Mouse (Mus musculus) ZHBTc4 (cell line): ENCODE measurements at regions not wholly inside any gene's neighbourhood (a gene's known extent, or its start where the extent isn't known, plus 50 kb on each side); places are given as distances from the start of the nearest gene placed in this dataset.
A peak's percentile ranks its signal among the peaks of the same experiment; 100 is the strongest.
"Not testable (repeated sequence)": the region's sequence is repeated elsewhere in the genome, so short reads cannot be mapped to it uniquely, and the experiment has no call there.

Experiments
- DNase-seq: peaks from one replicate; pipeline ENCODE4 v3.0.0-alpha.2; 2011; ENCODE audit warnings: low read depth, low spot score

DNA sequence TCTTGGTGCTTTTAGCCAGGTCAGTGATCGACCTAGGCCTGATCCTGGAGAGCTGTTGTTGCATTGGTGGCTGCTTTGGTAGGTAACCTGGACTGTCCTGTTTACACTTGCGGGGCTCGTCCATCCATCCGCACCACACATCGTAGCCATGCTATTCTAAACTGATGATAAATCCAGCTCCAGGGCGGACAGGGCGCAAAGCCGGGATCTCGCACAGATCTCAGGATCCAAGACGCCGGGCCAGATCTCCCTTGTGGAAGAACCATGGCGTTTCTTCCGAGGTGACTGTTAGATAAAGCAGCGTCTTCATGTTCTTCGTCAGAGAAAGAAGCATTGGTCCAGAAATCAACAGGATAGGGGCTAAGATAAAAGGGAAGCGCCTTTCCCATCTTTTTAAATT, 115.6 kb downstream of the Sec16b start:
- not testable (repeated sequence) for DNase-seq

DNA sequence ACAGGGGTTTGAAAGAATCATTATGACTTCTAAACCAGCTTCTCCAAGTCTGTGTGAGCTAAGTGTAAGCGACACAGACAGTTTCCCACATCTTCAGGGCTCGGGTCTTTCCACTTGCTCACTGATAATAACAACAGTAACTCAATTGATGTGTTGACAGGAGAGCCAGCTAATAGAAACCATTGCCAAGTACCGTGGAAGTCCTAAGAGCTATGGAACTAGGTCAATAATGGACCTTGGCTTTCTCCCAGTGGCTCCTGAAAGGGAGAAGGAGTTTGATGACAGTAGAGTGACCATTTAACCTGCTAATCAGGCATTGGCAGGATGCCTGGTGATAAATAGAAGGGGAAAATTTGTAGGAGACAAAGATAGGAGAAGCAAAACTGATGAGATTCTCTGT, 126.1 kb downstream of the Sec16b start:
- DNase-seq = no peak

DNA sequence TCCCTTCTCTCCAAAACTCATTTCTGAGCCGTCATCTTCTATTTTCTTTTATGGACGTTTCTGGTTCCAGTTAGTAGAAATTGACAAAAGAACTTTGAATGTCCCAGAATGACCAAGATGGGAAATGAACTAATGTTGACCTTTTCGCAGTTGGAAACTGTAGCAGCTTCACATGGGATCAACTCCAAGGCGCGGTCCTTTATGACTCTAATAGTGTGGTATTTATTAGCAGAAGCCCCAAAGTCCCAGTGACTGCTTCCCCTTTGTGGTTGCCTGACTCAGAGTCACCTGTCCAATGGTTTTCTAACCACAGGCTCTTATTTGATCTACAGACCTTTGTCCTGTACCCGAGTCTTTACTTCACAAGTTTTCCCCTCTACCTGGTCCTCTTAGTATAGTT, 126.9 kb downstream of the Sec16b start:
- no peak for DNase-seq

GRCm38 (mm10) chr1:157635776-157636175, 129.2 kb downstream of the Sec16b start:
- DNase-seq = no peak

DNA sequence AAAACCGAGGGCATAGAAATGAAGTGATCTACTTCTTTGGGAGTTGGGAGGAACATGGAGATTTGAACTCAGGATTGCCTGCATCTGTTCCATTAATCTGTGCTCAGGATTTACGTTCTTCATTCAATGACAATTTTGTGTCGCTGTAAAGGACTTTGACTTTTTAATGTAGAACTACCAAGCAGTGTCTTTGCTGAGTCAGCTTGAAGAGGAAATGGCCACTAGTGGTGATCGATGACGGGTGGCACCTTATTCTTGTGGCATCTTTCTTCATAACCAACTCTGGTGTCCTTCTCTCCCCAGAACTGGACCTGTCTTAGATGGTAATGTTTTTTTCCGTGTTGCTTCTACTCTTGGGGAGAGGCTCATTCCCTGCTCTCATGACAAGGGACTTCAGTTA, 137.0 kb downstream of the Sec16b start:
- no peak for DNase-seq

DNA sequence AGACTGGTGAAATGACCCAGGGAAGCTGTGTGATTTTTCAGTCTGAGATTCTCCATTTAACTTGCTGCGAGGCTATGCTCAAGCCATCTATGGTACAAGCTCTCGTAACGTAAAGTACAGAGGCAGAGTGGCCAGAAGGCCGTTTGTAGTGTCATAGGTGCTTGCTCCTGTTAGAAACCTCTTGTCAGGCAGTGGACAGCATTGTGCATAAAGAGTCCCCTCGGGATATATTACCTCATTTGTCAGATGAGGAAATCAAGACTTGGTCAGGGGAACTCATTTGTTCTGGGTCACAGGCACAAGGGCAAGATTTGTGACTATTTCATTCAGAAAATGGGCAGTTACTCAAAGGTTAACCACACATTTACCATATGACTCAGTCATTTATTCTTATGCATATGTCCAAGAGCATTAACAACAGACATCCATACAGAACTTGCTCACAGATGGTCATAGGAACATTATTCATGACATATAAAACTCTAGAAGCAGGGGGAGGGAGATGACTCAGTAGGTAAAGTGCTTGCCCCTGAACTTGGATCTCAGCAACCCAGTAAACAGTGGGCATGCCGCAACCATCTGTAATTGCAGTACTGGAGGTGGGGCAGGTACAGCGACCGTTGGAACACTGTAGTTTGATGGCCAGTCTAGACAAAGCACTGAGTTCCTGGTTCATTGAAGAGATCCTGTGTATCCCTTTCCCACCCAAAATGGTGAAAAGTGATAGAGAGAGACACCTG, 139.3 kb downstream of the Sec16b start:
- DNase-seq = no peak

DNA sequence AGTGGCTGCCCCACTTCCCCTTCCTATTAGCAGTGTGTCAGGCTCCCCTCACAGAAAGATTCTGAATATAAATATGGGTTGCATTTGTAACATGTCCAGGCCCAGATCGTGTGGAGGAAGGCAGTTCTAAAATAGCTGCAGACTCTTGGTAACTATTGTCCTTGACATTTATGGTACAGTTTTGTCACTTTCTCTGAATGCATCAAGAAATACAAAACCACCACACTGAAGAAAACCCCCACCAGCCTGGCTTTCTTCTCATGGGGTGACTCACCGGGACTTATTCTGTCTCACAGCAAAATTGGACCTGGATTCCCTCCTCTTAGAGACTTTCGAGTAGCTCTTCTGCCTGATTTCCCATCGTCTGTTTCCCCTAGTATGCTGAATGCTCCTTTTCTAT, 148.9 kb downstream of the Sec16b start:
- DNase-seq = no peak

GRCm38 (mm10) chr1:157669626-157670025, 163.1 kb downstream of the Sec16b start:
- no peak for DNase-seq

DNA sequence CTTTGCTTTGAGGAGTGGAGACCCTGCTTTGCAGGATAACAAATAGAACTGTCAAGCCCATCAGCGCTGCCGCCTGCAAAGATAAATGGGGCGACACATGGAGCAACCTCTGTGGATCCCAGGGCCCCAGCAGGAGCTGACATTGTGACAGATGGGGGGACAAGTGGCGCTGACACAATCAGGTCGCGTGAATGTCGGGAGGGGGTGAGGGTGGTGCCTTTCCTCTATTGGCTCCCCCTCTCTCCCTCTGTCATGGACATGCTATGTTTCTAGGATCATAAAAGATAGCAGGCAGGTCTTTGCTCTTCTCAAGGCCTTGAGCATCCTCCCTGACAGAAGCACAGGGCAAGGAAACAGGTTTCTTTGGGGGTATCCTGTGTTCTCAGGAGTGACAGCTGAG, 177.8 kb downstream of the Sec16b start:
- DNase-seq = no peak

- DNase-seq = no peak
Observed at GRCm38 (mm10) chr1:157695198-157695597, 188.7 kb downstream of the Sec16b start.

DNA sequence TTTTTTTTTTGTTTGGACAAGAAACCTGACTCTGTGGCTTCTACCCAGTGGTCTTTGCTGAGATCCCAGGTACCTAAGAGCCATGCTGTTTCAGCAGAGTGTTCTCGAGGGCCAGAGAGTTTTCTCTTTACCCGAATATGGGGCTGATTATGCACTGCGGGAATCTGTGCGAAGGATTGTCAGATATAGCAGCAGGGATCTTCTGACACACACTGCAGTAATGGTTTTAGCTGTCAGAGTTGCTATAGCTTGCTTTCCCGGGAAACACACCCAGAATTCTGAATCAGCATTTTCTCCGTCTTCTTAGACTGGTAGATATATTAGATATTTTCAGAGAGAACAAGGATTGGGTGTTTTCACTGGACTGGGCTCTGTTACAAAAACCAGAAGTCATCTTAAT, 197.1 kb downstream of the Sec16b start:
- DNase-seq = no peak

- DNase-seq = no peak
Observed at GRCm38 (mm10) chr1:157705364-157705763, 198.8 kb downstream of the Sec16b start.

DNA sequence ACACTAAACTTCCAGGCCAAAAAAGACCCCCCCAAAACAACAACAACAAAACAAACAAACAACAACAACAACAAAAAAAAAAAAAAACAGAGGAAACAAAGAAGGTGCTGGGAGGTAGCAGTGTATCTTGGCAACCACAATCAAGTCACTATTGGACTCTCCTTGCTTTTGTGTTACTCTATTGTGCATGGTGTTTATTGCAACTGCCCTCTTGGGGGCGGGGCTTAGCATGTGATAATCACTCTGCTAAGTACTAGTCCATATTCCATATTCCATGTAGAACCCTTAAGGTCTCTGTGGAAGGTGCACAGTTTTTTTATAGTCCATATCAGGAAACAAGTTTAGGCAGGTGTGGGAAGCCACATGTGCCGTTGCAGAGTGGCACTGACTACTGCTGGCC, 200.7 kb downstream of the Sec16b start:
- DNase-seq = no peak

GRCm38 (mm10) chr1:157709117-157709516, 202.6 kb downstream of the Sec16b start:
- no peak for DNase-seq

DNA sequence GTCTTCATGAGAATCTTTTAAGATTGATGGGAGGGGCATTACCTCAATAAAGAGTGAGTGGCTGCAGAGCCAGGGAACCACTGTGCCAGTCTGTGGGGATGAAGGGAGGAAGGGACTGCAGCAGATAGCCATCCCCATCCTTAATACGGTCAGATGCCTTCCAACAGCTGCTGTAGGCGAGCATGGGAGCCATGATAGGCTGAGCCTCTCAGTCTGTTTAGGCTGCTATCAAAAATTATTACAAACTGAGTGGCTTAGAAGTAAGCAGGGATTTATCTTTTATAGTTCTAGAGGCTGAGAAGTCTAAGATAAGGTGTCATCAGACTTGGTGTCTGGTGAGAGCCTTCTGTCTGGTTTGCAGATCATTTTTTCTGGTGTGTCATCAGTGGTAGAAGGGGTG, 204.3 kb downstream of the Sec16b start:
- DNase-seq = no peak

GRCm38 (mm10) chr1:157712519-157712918, 206.0 kb downstream of the Sec16b start:
- DNase-seq = no peak

- no peak for DNase-seq
Observed at GRCm38 (mm10) chr1:157713851-157714250, 207.3 kb downstream of the Sec16b start.

DNA sequence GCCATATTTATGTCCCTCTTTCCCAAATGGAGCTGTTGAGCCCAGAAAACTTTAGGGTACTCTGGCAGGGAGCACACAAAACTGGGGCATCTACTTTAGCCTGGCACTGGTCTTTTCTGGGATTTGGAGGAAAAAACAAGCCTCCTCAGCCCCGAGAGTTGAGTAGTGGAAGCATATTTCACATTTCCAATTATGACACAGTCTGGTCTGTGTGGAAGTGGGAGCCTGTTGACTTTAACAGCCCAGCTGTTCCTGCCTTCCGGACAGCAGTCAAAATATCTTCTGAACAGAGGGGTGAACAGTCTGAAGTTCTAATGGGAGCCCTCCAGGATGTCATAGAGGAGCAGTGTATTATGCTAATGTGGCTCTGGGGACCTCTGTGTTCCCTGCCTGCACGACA, 209.1 kb downstream of the Sec16b start:
- DNase-seq = no peak

GRCm38 (mm10) chr1:157717131-157717530, 210.6 kb downstream of the Sec16b start:
- no peak for DNase-seq

GRCm38 (mm10) chr1:157721946-157722345, 215.4 kb downstream of the Sec16b start:
- no peak for DNase-seq

- peak; percentile 32 for DNase-seq
Observed at GRCm38 (mm10) chr1:157731124-157731523, 224.6 kb downstream of the Sec16b start.

GRCm38 (mm10) chr1:157740725-157741665, 234.5 kb downstream of the Sec16b start:
- peak; percentile 47 for DNase-seq

DNA sequence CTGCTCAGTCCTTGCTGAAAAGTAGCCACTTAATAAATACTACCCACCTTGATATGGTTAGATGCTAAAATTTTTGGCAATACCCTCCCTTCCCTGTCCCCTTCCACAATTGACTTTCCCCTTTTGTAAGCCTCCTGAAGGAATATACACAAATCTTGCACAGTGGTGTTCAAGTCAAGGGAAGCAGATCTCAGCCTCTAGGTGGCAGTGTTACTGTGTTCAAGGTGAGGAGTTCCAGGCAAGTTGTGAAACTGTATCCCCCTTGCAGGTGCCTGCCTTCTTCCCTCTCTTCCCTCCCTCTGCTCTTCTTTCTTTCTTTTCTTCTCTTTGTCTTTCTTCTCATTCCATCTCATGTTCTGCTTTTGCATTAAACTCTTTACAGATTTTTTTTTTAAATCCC, 239.1 kb downstream of the Sec16b start:
- peak; percentile 53 for DNase-seq
